Mouse (Mus musculus) myocyte (in vitro differentiated cells): ENCODE results near the gene Ndufaf7. TPM values are rescaled to one million over a fixed set of nuclear protein-coding genes. Genes with fewer than 3 reads are reported as not detected.

ENCODE experiments used
- H3K27me3 ChIP-seq: one replicate; pipeline ENCODE4 v1.6.1; 2011; ENCODE audit not compliant: control insufficient read depth, insufficient read depth, insufficient read length
- H3K36me3 ChIP-seq: one replicate; pipeline ENCODE4 v1.6.1; 2011; ENCODE audit not compliant: control insufficient read depth, insufficient read depth
- H3K4me2 ChIP-seq: one replicate; pipeline ENCODE4 v1.6.1; 2011; ENCODE audit warnings: low read depth, control low read depth
- H3K4me3 ChIP-seq: one replicate; pipeline ENCODE4 v1.5.1; 2011; ENCODE audit warnings: mild to moderate bottlenecking, control low read depth, moderate library complexity
- H3K79me2 ChIP-seq: one replicate; pipeline ENCODE4 v1.6.1; 2011; ENCODE audit not compliant: control insufficient read depth, insufficient read depth
- H3ac ChIP-seq: one replicate; pipeline ENCODE4 v1.6.1; 2011; ENCODE audit not compliant: control insufficient read depth, insufficient read length
- CEBPB ChIP-seq: IDR thresholded peaks from 2 replicates; pipeline ENCODE4 v1.6.1; 2011; ENCODE audit warnings: mild to moderate bottlenecking, moderate library complexity; ENCODE audit not compliant: poor library complexity, insufficient read depth, severe bottlenecking
- E2F4 ChIP-seq: IDR thresholded peaks from one replicate; pipeline ENCODE4 v1.6.1; 2011; ENCODE audit warnings: mild to moderate bottlenecking, control low read depth, moderate library complexity; ENCODE audit not compliant: insufficient read depth
- MAX ChIP-seq: IDR thresholded peaks from one replicate; pipeline ENCODE4 v1.6.1; 2011; ENCODE audit warnings: low read depth, mild to moderate bottlenecking, control low read depth
- MYOD1 ChIP-seq, 3 experiments: IDR thresholded peaks; one replicate each; pipeline ENCODE4 v1.6.1; 2011; ENCODE audit warnings: control low read depth in 2 of 3, low read depth in 2 of 3, mild to moderate bottlenecking in 2 of 3, moderate library complexity in 1 of 3; ENCODE audit not compliant: insufficient read length in 2 of 3, control insufficient read depth in 1 of 3
- MYOG ChIP-seq, 3 experiments: IDR thresholded peaks; one replicate each; pipeline ENCODE4 v1.6.1; 2011; ENCODE audit warnings: control low read depth in 2 of 3, low read depth in 2 of 3, mild to moderate bottlenecking in 2 of 3; ENCODE audit not compliant: insufficient read length in 2 of 3, control insufficient read depth in 1 of 3, insufficient read depth in 1 of 3
- POLR2A ChIP-seq: IDR thresholded peaks from one replicate; pipeline ENCODE4 v1.6.1; 2011; ENCODE audit warnings: low read depth, mild to moderate bottlenecking, control low read depth, moderate library complexity; ENCODE audit not compliant: insufficient read length
- POLR2AphosphoS2 ChIP-seq: IDR thresholded peaks from one replicate; pipeline ENCODE4 v1.6.1; 2011; ENCODE audit warnings: low read depth, control low read depth; ENCODE audit not compliant: insufficient read length
- REST ChIP-seq: IDR thresholded peaks from one replicate; pipeline ENCODE4 v1.6.1; 2011; ENCODE audit warnings: mild to moderate bottlenecking, control low read depth, moderate library complexity; ENCODE audit not compliant: insufficient read depth, insufficient read length
- SRF ChIP-seq: IDR thresholded peaks from one replicate; pipeline ENCODE4 v1.6.1; 2011; ENCODE audit warnings: low read depth; ENCODE audit not compliant: control insufficient read depth, insufficient read length
- TCF12 ChIP-seq: IDR thresholded peaks from one replicate; pipeline ENCODE4 v1.6.1; 2011; ENCODE audit warnings: mild to moderate bottlenecking, control low read depth; ENCODE audit not compliant: poor library complexity, insufficient read depth, severe bottlenecking
- TCF3 ChIP-seq: IDR thresholded peaks from one replicate; pipeline ENCODE4 v1.6.1; 2011; ENCODE audit warnings: low read depth, control low read depth; ENCODE audit not compliant: insufficient read length
- USF1 ChIP-seq: IDR thresholded peaks from one replicate; pipeline ENCODE4 v1.6.1; 2011; ENCODE audit warnings: low read depth, mild to moderate bottlenecking, control low read depth, moderate library complexity
- polyA plus RNA-seq: library from polyadenylated mRNA; unstranded; fragments of >200 nt; fragmentation: generic; extraction: Trizol; gene quantifications from one replicate; pipeline ENCODE4 v1.2.1, GENCODE M21; 2012; ENCODE audit warnings: missing spikeins

Gene Ndufaf7
- polyA plus RNA-seq, 1 experiment: 17.9 TPM

GRCm38 (mm10) chr17:78966092-78966883 is 29.4 kb downstream of the Ndufaf7 start:
- TF ChIP-seq MAX (no peak), E2F4 (no peak), POLR2A (no peak), MYOG (IDR thresholded peaks at IDR 0.05; ENCODE audit: control insufficient read depth in 1 of 3, insufficient read depth in 1 of 3, insufficient read length in 2 of 3, low read depth in 2 of 3) (no peak), SRF (no peak), CEBPB (no peak), MYOD1 (IDR thresholded peaks at IDR 0.05; ENCODE audit: control insufficient read depth in 1 of 3, insufficient read length in 2 of 3, low read depth in 2 of 3) (no peak), POLR2AphosphoS2 (no peak), TCF3 (no peak)
- Histone ChIP-seq H3K27me3 (no peaks in the 10 kb centered on the region), H3K4me2 (no peak overlapping the region), H3K79me2 (no peaks in the 10 kb centered on the region), H3K36me3 (peaks cover 8% of the 10 kb centered on the region), H3ac (no peak overlapping the region), H3K4me3 (no peak overlapping the region)

- H3K4me2 ChIP-seq: no peak overlapping the region
These were observed 31.6 kb downstream of the Ndufaf7 start for GRCm38 (mm10) chr17:78968500-78968899.

GRCm38 (mm10) chr17:78983166-78983565 is 46.2 kb downstream of the Ndufaf7 start:
- peaks cover 7% of the 10 kb centered on the region for H3K36me3 ChIP-seq
- no peak overlapping the region for H3ac ChIP-seq
- peaks cover 10% of the 10 kb centered on the region for H3K79me2 ChIP-seq
- TF ChIP-seq E2F4: no peak
- no peak for TF ChIP-seq USF1
- TF ChIP-seq CEBPB: no peak
- TF ChIP-seq TCF12: no peak
- no peak for TF ChIP-seq MYOD1 (IDR thresholded peaks at IDR 0.05; ENCODE audit: control insufficient read depth in 1 of 3, insufficient read length in 2 of 3, low read depth in 2 of 3)
- TF ChIP-seq TCF3: no peak
- no peak for TF ChIP-seq REST
- TF ChIP-seq MYOG (IDR thresholded peaks at IDR 0.05; ENCODE audit: control insufficient read depth in 1 of 3, insufficient read depth in 1 of 3, insufficient read length in 2 of 3, low read depth in 2 of 3): no peak
- TF ChIP-seq POLR2AphosphoS2: no peak
- no peak overlapping the region for H3K4me2 ChIP-seq
- H3K27me3 ChIP-seq: no peaks in the 10 kb centered on the region
- no peak overlapping the region for H3K4me3 ChIP-seq

More at GRCm38 (mm10) chr17:78968500-78968899, 31.6 kb downstream of the Ndufaf7 start:
- Histone ChIP-seq H3K27me3 (no peaks in the 10 kb centered on the region), H3K36me3 (peaks cover 8% of the 10 kb centered on the region), H3ac (no peak overlapping the region), H3K4me3 (no peak overlapping the region), H3K79me2 (no peaks in the 10 kb centered on the region)
- TF ChIP-seq MAX: no peak
- no peak for TF ChIP-seq TCF3
- no peak for TF ChIP-seq POLR2AphosphoS2
- TF ChIP-seq MYOD1 (IDR thresholded peaks at IDR 0.05; ENCODE audit: control insufficient read depth in 1 of 3, insufficient read length in 2 of 3, low read depth in 2 of 3): no peak
- TF ChIP-seq TCF12: no peak
- TF ChIP-seq USF1: no peak
- no peak for TF ChIP-seq SRF
- no peak for TF ChIP-seq REST
- TF ChIP-seq CEBPB: no peak
- no peak for TF ChIP-seq MYOG (IDR thresholded peaks at IDR 0.05; ENCODE audit: control insufficient read depth in 1 of 3, insufficient read depth in 1 of 3, insufficient read length in 2 of 3, low read depth in 2 of 3)
- TF ChIP-seq POLR2A: no peak
- TF ChIP-seq E2F4: no peak

- Histone ChIP-seq H3K27me3 (no peaks in the 10 kb centered on the region), H3K79me2 (peaks cover 13% of the 10 kb centered on the region), H3K36me3 (peaks cover 7% of the 10 kb centered on the region), H3K4me3 (no peak overlapping the region), H3K4me2 (no peak overlapping the region), H3ac (no peak overlapping the region)
- TF ChIP-seq MYOG (IDR thresholded peaks at IDR 0.05; ENCODE audit: control insufficient read depth in 1 of 3, insufficient read depth in 1 of 3, insufficient read length in 2 of 3, low read depth in 2 of 3) (no peak), CEBPB (no peak), E2F4 (no peak), SRF (no peak), TCF12 (no peak), USF1 (no peak), POLR2AphosphoS2 (no peak), REST (no peak), MYOD1 (IDR thresholded peaks at IDR 0.05; ENCODE audit: control insufficient read depth in 1 of 3, insufficient read length in 2 of 3, low read depth in 2 of 3) (no peak), MAX (no peak), TCF3 (no peak)
These were observed 46.8 kb downstream of the Ndufaf7 start for GRCm38 (mm10) chr17:78983736-78984135.

GRCm38 (mm10) chr17:78989015-78989414 is 52.1 kb downstream of the Ndufaf7 start:
- Histone ChIP-seq H3K4me3 (no peak overlapping the region), H3K4me2 (no peak overlapping the region)
- TF ChIP-seq MYOD1 (IDR thresholded peaks at IDR 0.05; ENCODE audit: control insufficient read depth in 1 of 3, insufficient read length in 2 of 3, low read depth in 2 of 3) (no peak), MYOG (IDR thresholded peaks at IDR 0.05; ENCODE audit: control insufficient read depth in 1 of 3, insufficient read depth in 1 of 3, insufficient read length in 2 of 3, low read depth in 2 of 3) (no peak), MAX (no peak), SRF (no peak), POLR2A (no peak), REST (no peak), TCF12 (no peak), CEBPB (no peak), TCF3 (no peak), POLR2AphosphoS2 (no peak), E2F4 (no peak), USF1 (no peak)

More at GRCm38 (mm10) chr17:78989015-78989414, 52.1 kb downstream of the Ndufaf7 start:
- H3K36me3 ChIP-seq: no peaks in the 10 kb centered on the region
- H3K79me2 ChIP-seq: peaks cover 62% of the 10 kb centered on the region
- no peak overlapping the region for H3ac ChIP-seq
- H3K27me3 ChIP-seq: no peaks in the 10 kb centered on the region
